ENCODE assay signal across 8 mouse cellular contexts in the genomic region with DNA sequence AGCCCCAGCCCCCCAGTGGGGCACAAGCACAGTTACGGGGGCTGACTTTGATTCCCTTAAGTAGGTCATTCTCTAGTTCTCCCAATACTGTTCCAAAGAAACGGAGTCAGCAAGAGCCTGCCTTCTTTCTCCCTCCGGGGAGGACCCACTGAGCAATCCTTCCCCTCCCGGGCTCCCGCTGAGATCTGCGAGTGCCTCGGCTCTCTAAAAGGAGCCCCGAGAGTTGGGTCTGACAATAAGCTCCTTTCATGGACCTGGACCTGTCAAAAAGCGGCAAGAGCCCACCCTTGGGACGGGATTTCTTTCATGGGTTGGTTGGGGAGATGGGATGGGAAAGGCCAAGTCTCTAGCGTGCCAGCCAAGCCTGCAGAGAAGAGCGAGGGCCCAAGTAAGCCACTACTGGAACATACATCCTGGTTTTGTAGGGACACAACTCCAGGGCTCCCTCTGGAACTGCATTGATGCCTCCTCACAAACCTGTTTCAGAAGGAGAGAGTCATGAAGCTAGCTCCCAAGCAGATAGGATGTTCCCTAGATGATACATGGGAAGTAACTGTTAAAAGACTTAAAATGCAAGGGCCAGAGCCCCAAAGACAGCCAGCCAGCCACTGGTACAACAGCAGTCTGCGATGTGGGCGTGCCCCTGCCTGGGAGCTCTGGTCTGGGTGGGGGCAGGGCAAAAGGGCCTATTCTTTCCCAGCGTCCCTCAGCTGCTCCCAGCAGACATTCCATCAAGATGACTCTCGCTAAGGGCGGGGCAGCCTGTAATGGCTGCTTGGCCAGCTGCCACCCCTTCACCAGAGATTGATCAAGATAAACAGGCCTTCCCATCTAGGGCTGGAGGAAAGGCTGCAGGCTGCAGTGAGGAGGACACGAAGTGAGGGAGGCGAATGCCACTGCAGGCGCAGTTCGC. TPM values are rescaled to one million over a fixed set of nuclear protein-coding genes. Genes with fewer than 3 reads are reported as not detected.
A peak's percentile ranks its signal among the peaks of the same experiment; 100 is the strongest.
DNase-seq lines count a peak whose midpoint lies in the region; ATAC-seq and TF ChIP-seq lines count a peak whose summit lies in the region.

No protein-coding gene starts in this region.

- ATAC-seq in forebrain, embryonic 12.5 days (ENCODE audit: low FRiP score), result peak; percentile 91
- ATAC-seq in heart, postnatal 0 days (ENCODE audit: insufficient read depth, low read depth), result peak; percentile 89
- ATAC-seq in liver, embryonic 16.5 days (ENCODE audit: low read depth), result peak; percentile 84

- H3K79me2 ChIP-seq in C2C12 (ENCODE audit: control insufficient read depth, insufficient read depth), result peaks cover 89% of the 10 kb centered on the region

- H3K9ac ChIP-seq in forebrain, embryonic 12.5 days, result peak overlapping the region; percentile 44
- peak overlapping the region; percentile 37 for H3K9ac ChIP-seq in heart, postnatal 0 days (replicated peaks; ENCODE audit: low read depth, low read length)
- H3K9ac ChIP-seq in liver, embryonic 16.5 days (ENCODE audit: low read depth, low read length), result no peak overlapping the region; the same call in 1 of the 2 replicates

- TF ChIP-seq EP300 in heart, postnatal 0 days (IDR thresholded peaks at IDR 0.05; ENCODE audit: low read depth), result peak; percentile 86

- no peak overlapping the region for H3K4me3 ChIP-seq in C2C12 (ENCODE audit: insufficient read depth, poor library complexity, severe bottlenecking)
- H3K4me3 ChIP-seq in forebrain, embryonic 12.5 days (replicated peaks), result 0 out of 2 replicates have a peak overlapping the region, but pooled peaks have one; percentile 0
- H3K4me3 ChIP-seq in heart, postnatal 0 days (ENCODE audit: low read depth, low read length), result 0 out of 2 replicates have a peak overlapping the region, but pooled peaks have one; percentile 2
- no peak overlapping the region for H3K4me3 ChIP-seq in liver, embryonic 16.5 days (ENCODE audit: low read depth, low read length)
- H3K4me3 ChIP-seq in olfactory bulb, adult 2 months (ENCODE audit: insufficient read depth, low read depth, low read length), result no peak overlapping the region

- peaks cover 72% of the 10 kb centered on the region for H3K4me1 ChIP-seq in forebrain, embryonic 12.5 days
- H3K4me1 ChIP-seq in heart, postnatal 0 days (ENCODE audit: control insufficient read depth, insufficient read depth), result peaks cover 91% of the 10 kb centered on the region
- H3K4me1 ChIP-seq in liver, embryonic 16.5 days (ENCODE audit: control insufficient read depth, low read depth, low read length), result peaks cover 31% of the 10 kb centered on the region
- peaks cover 76% of the 10 kb centered on the region for H3K4me1 ChIP-seq in olfactory bulb, adult 2 months (ENCODE audit: control insufficient read depth, insufficient read depth, low read length)

- H3K27ac ChIP-seq in forebrain, embryonic 12.5 days, result peak overlapping the region; percentile 97
- H3K27ac ChIP-seq in heart, postnatal 0 days (ENCODE audit: low read depth), result peak overlapping the region; percentile 92
- peak overlapping the region; percentile 63; the same call in 1 of the 2 replicates for H3K27ac ChIP-seq in liver, embryonic 16.5 days (ENCODE audit: low read length)
- H3K27ac ChIP-seq in olfactory bulb, adult 2 months (ENCODE audit: insufficient read depth, low read depth, low read length), result peak overlapping the region; percentile 64

- TF ChIP-seq POLR2A in olfactory bulb, adult 2 months (IDR thresholded peaks at IDR 0.05; ENCODE audit: insufficient read depth, low read depth, low read length), result no peak

- no peaks in the 10 kb centered on the region for H3K27me3 ChIP-seq in C2C12 (ENCODE audit: control insufficient read depth, insufficient read depth, insufficient read length)
- H3K27me3 ChIP-seq in forebrain, embryonic 12.5 days, result no peaks in the 10 kb centered on the region
- H3K27me3 ChIP-seq in heart, postnatal 0 days (ENCODE audit: control insufficient read depth, insufficient read depth, low read length), result no peaks in the 10 kb centered on the region
- H3K27me3 ChIP-seq in liver, embryonic 16.5 days (ENCODE audit: control insufficient read depth, insufficient read depth, low read depth, low read length), result no peaks in the 10 kb centered on the region

- peak; percentile 81 to 88 for DNase-seq in adrenal gland, postnatal 4 days (ENCODE audit: low spot score in 2 of 2)
- DNase-seq in heart, postnatal 0 days (ENCODE audit: low spot score), result peak; percentile 94
- peak; percentile 97 to 98 for DNase-seq in kidney, postnatal 4 days
- peak; percentile 93 to 96 for DNase-seq in urinary bladder, postnatal 4 days (ENCODE audit: low spot score in 2 of 2)

- 6% methylated on average over 21 of the region's 21 CpGs for WGBS in forebrain, embryonic 12.5 days
- WGBS in heart, postnatal 0 days, result 14% methylated on average over 21 of the region's 21 CpGs
- 45% methylated on average over 21 of the region's 21 CpGs for WGBS in liver, embryonic 16.5 days (ENCODE audit: insufficient replicate concordance)
- WGBS in olfactory bulb, adult 2 months, result 5% methylated on average over 21 of the region's 21 CpGs

- peaks cover 84% of the 10 kb centered on the region for H3K79me3 ChIP-seq in C2C12 (ENCODE audit: low read depth)

- H3K4me2 ChIP-seq in forebrain, embryonic 12.5 days, result peak overlapping the region; percentile 44
- peak overlapping the region; percentile 49 for H3K4me2 ChIP-seq in heart, postnatal 0 days (ENCODE audit: low read depth, low read length)
- no peak overlapping the region for H3K4me2 ChIP-seq in liver, embryonic 16.5 days (ENCODE audit: low read depth, low read length)

- H3K36me3 ChIP-seq in C2C12 (ENCODE audit: control insufficient read depth, insufficient read depth), result peaks cover 3% of the 10 kb centered on the region
- H3K36me3 ChIP-seq in forebrain, embryonic 12.5 days (replicated peaks), result no peaks in the 10 kb centered on the region
- no peaks in the 10 kb centered on the region for H3K36me3 ChIP-seq in heart, postnatal 0 days (replicated peaks; ENCODE audit: control insufficient read depth, insufficient read depth, low read length)
- no peaks in the 10 kb centered on the region; the same call in 1 of the 2 replicates for H3K36me3 ChIP-seq in liver, embryonic 16.5 days (ENCODE audit: control insufficient read depth, insufficient read depth)

- no peaks in the 10 kb centered on the region for H3K9me3 ChIP-seq in forebrain, embryonic 12.5 days
- H3K9me3 ChIP-seq in heart, postnatal 0 days (replicated peaks; ENCODE audit: control insufficient read depth, low read length), result no peaks in the 10 kb centered on the region
- H3K9me3 ChIP-seq in liver, embryonic 16.5 days (replicated peaks; ENCODE audit: control insufficient read depth, low read length), result no peaks in the 10 kb centered on the region

- no peak for TF ChIP-seq CTCF in C2C12 (IDR thresholded peaks at IDR 0.05; ENCODE audit: control insufficient read depth, insufficient read depth, insufficient read length)
- TF ChIP-seq CTCF in heart, postnatal 0 days (IDR thresholded peaks at IDR 0.05; ENCODE audit: low read depth), result no peak
- no peak for TF ChIP-seq CTCF in olfactory bulb, adult 2 months (IDR thresholded peaks at IDR 0.05; ENCODE audit: insufficient read depth, low read depth, low read length)

- peak overlapping the region; percentile 66 for H3ac ChIP-seq in C2C12 (ENCODE audit: control insufficient read depth, insufficient read length, low read depth)

TF ChIP-seq in C2C12, 6 proteins besides CTCF, POLR2A, EP300 and RAD21:
- TF ChIP-seq MYOG (IDR thresholded peaks at IDR 0.05; ENCODE audit: control insufficient read depth, extremely low read depth, insufficient read length) (no peak), MAX (IDR thresholded peaks at IDR 0.05) (peak; percentile 41), USF1 (IDR thresholded peaks at IDR 0.05; ENCODE audit: low read depth) (no peak), FOSL1 (IDR thresholded peaks at IDR 0.05; ENCODE audit: insufficient read depth, low read length, poor library complexity, severe bottlenecking) (peak; percentile 76), CEBPB (IDR thresholded peaks at IDR 0.05; ENCODE audit: low read depth) (no peak), MYOD1 (IDR thresholded peaks at IDR 0.05; ENCODE audit: control insufficient read depth, insufficient read length, low read depth) (peak; percentile 88)
TF ChIP-seq in C2C12: peak in this region for 3.

RNA-seq across cellular contexts. Expression of a gene that starts 49.2 kb away (rescaled TPM):
- polyA plus RNA-seq in C2C12 (2012; fragmentation: generic; extraction: Trizol), result 45.2 TPM
- 100 to 1,000 TPM; 106 to 111 TPM for total RNA-seq in adrenal gland, postnatal 4 days (2021)
- polyA plus RNA-seq in forebrain, embryonic 12.5 days (2016; fragmentation: Nextera tagmentation; extraction: Ambion mirVana), result 12.3 and 14.2 TPM in 2 replicates
- 53.2 and 60.6 TPM in 2 replicates for total RNA-seq in heart, postnatal 0 days (2014; rRNA removed; ENCODE audit: low replicate concordance)
- 7.7 and 9.3 TPM in 2 replicates for polyA plus RNA-seq in heart, postnatal 0 days (2015; fragmentation: Nextera tagmentation; extraction: Ambion mirVana)
- 2.4 and 2.5 TPM in 2 replicates for polyA plus RNA-seq in liver, embryonic 16.5 days (2015; fragmentation: Nextera tagmentation; extraction: Ambion mirVana)
- not detected in 2 replicates for polyA plus RNA-seq in olfactory bulb, adult 2 months (2012; ENCODE audit: insufficient read depth, insufficient read length, low replicate concordance, missing spikeins)

Comparison
In these comparisons a context has a peak if more than half of its experiments do, and no peak if none do; other contexts are left out.
1. H3K4me3 ChIP-seq: peak in forebrain, embryonic 12.5 days (single experiment) and heart, postnatal 0 days (single experiment); none in C2C12 (single experiment), liver, embryonic 16.5 days (single experiment) and olfactory bulb, adult 2 months (single experiment).
2. Peak in every context shown above with its lines, with median percentiles within 50 percentile points of each other: DNase-seq, ATAC-seq and H3K27ac ChIP-seq.